Mouse (Mus musculus) thymus, postnatal 0 days (tissue): ENCODE measurements around the gene Btg1. TPM values are rescaled to one million over a fixed set of nuclear protein-coding genes. Genes with fewer than 3 reads are reported as not detected.

Experiments used
- DNase-seq: peaks from one replicate; pipeline ENCODE4 v3.0.0-alpha.2; 2015; ENCODE audit warnings: low spot score
- polyA plus RNA-seq: library from polyadenylated mRNA; unstranded; fragments of >200 nt; fragmentation: Nextera tagmentation; extraction: Ambion mirVana; gene quantifications from 2 replicates; pipeline ENCODE4 v1.2.1, GENCODE M21; 2015

The Btg1 gene
- polyA plus RNA-seq, 1 experiment from 2014 or later, result 139 TPM

DNA sequence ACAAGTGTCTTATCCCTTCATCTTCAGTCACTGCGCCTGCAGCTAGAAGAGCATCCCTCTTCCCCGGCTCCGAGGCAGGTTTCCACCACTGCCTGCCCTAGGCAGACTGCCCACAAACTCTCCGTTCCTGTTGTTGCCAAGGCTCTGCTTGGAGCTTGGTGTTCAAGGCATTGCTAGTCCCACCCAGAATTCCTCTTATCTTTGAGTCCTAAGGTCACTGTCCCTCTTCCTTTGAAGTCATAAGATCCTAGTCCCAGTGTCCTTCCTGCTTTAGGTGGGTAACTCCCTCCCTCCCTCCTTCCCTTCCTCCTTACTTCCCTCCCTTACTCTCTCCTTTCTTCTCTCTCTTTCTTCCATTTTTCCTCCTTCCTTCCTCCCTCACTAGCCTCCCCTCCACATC lies 46.2 kb downstream of the Btg1 start:
- no peak for DNase-seq

DNA sequence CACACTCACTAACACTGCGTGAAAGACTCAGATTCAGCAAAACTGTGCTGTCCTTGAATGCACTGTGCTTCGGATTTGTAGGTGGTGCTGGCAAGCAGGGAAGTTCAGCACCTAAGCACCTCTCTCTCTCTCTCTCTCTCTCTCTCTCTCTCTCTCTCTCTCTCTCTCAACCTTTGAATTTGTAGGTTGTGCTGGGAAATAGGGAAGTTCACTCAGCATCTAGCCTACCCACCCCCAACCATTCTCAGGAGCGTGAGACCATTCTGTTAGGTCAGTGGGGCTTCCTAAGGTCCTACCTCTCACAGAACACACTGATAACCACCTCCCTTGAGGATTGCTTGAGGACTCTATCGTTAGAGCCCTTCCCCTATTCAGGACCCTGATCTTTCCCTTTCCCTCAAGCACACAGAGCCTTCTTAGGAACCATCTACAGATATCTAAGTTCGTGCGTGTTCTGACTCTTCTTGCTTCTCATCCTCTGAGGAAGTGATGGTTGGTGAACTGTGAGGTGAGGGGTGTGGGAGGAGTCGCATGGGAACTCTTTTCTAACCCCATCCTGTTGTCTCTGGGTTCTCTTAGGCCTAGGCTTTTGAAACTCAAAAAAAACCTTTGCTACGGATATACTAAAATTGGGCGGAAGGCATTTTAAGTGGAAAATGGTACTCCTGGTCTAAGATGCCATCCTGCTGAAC lies 47.1 kb downstream of the Btg1 start:
- peak; percentile 60 for DNase-seq
